Mouse (Mus musculus): ENCODE data around the gene Cdk2ap2.
"Not testable (repeated sequence)": the region's sequence is repeated elsewhere in the genome, so short reads cannot be mapped to it uniquely, and the experiment has no call there.

Gene Cdk2ap2

DNA sequence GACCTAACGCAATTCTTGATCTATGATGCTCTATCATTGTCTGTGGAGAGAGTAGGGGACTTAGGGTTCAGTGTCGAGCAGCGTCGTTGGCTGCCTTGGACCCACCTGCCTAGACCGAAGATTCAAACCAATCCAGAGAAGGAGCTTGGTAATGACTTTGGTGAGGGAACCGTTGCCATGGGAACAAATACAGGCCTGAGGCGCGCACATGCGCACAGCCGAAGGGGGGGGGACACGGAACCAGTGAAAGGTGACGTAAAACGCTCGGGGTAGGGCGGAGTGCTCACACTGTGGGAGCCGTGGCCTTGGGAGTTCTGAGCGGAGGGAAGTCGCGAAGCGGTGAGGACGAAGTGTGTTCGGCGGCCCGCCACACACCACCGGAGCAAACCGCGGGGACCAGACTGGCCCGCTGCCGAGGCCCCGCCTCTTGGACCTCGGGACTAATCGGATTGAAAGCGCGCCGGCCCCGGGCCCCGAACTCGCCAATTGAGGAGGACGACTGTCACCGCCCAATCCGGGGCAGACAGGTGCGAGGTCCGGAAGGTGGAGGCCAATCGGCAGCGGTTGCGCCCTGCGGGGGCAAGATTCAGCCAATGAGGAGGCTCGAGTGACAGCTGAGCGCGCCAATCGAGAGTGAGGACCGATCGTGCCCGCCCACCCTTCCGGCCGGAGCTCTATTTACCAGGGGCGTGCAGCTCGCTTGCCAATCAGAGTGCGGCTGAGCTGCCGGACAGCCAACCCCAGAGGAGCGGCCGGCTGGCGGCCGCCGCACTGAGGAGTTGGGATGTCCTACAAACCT lies at the start of gene Cdk2ap2:
Gene Cdk2ap2, plus strand, starts transcription at position 541 of the 799 bp plus-strand sequence.
- in situ Hi-C loops (cut with MboI; ENCODE audit: unreplicated experiment in 2 of 2) = loop anchor here (5.0 to 25.0 kb wide), 3 partner anchors 40 to 340 kb away; partner anchors contain the start of genes Gstp3 (in 1 of the 2) and Rhod (in 1 of the 2)

DNA sequence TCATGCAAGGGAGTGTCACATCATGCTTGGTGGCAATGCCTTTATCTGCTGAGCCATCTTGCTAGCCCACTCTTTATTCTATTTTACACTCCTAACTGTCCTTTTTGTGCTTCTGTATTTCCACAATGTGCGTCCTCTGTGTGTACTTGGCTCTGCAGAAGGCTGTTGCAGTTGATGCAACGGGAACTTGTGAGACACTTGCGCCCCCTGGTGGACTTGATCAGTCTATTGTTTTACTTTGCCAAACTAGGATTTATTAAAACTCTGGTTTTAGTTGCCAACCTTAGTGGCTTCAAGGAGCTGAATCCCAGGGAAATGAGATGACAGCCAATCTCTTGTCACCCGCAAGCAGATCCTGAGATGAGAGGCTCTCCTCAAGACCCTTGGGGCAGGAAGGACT lies 49.1 kb upstream of the Cdk2ap2 start:
- in situ Hi-C loops (cut with MboI; ENCODE audit: unreplicated experiment in 2 of 2) = no loop called here

GRCm38 (mm10) chr19:4049069-4049468 lies 47.9 kb upstream of the Cdk2ap2 start:
- in situ Hi-C loops (cut with MboI; ENCODE audit: unreplicated experiment in 2 of 2) = not testable (repeated sequence)

DNA sequence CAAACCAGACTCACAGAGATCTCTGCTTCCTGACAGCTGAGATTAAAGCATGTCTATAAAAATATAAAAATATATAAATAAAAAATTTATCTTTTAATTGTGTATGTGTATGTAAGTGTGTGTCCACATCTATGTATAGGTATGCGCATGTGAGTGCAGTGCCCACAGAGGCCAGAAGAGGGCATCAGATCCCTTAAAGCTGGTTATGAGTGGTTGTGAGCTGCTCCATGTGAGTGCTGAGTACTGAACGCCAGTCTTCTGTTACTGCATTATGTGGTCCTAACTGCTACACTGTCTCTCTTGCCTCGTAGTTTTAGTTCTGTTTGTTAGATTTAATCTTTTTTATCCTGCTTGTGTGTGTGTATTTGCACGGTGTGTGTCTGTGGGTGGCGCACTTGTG lies 46.0 kb upstream of the Cdk2ap2 start:
- in situ Hi-C loops (cut with MboI; ENCODE audit: unreplicated experiment in 2 of 2) = loop anchor here (5.0 kb wide), 3 partner anchors 34 to 151 kb away; partner anchors contain the start of gene Rad9a (in 2 of the 2)

DNA sequence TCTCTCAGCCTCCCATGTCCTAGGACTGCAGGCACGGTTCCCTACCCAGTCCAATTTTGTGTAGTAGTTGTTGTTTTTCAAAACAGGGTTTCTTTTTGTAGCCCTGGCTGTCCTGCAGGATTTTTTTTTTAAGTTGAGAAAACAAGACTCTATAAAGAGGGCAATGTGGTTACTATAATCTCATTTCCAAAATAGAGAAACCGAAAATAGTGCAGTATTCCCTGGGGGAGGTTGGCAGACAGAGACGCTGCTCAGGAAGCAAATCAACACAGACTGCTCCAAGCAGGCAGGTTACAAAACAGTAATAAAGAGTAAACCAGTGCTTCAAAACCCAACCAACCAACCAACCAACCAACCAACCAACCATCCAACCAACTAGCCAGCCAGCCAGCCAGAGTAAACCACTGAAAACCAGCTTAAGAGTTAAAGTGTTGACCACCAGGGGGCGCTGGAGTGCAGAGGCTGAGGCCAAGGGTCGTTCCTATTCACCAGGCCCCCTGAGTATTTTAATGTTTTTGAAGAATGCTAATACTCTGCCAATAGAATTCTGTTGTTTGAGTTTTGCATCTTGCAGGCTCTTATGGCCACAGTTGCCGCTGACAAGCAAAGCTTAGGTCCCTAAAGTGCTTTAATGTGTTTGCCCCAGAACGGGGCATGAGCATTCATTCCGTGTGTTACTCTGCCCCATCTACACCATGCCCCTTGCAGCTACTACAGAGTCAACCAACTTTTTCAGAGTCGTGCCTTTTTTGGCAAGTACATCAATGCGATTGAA lies 45.1 kb upstream of the Cdk2ap2 start:
- in situ Hi-C loops (cut with MboI; ENCODE audit: unreplicated experiment in 2 of 2) = loop anchor here (5.0 kb wide), 3 partner anchors 35 to 150 kb away; partner anchors contain the start of gene Rad9a (in 2 of the 2)

- in situ Hi-C loops (cut with MboI; ENCODE audit: unreplicated experiment in 2 of 2) = loop anchor here (5.0 kb wide), 3 partner anchors 35 to 150 kb away; partner anchors contain the start of gene Rad9a (in 2 of the 2)
Measured at GRCm38 (mm10) chr19:4052516-4053030, 44.4 kb upstream of the Cdk2ap2 start.

DNA sequence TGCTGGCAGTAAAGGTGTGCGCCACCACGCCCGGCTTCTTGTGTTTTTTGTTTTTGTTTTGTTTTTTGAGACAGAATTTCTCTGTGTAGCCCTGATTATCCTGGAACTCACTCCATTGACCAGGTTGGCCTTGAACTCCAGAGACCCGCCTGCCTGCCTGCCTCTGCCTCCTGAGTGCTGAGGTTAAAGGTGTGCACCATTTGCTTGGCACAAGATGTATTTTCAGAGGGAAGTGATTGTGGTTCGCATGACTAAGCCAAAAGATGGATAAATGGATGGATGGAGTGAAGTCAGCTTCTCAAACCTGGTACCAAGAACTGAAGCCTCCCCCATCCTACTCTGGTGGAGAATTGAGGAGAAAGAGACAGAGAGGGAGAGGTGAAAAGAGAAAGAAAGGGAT lies 42.4 kb upstream of the Cdk2ap2 start:
- in situ Hi-C loops (cut with MboI; ENCODE audit: unreplicated experiment in 2 of 2) = loop anchor here (5.0 kb wide), 4 partner anchors 37 to 148 kb away; partner anchors contain the start of genes Rad9a (in 2 of the 2), Cdk2ap2 (in 1 of the 2) and Pitpnm1 (in 1 of the 2)

GRCm38 (mm10) chr19:4055216-4055946 lies 41.6 kb upstream of the Cdk2ap2 start:
- in situ Hi-C loops (cut with MboI; ENCODE audit: unreplicated experiment in 2 of 2) = loop anchor here in 1 of 2 experiments (5.0 kb wide), 1 partner anchor 42 kb away; the partner anchor contains the start of genes Cdk2ap2 and Pitpnm1

DNA sequence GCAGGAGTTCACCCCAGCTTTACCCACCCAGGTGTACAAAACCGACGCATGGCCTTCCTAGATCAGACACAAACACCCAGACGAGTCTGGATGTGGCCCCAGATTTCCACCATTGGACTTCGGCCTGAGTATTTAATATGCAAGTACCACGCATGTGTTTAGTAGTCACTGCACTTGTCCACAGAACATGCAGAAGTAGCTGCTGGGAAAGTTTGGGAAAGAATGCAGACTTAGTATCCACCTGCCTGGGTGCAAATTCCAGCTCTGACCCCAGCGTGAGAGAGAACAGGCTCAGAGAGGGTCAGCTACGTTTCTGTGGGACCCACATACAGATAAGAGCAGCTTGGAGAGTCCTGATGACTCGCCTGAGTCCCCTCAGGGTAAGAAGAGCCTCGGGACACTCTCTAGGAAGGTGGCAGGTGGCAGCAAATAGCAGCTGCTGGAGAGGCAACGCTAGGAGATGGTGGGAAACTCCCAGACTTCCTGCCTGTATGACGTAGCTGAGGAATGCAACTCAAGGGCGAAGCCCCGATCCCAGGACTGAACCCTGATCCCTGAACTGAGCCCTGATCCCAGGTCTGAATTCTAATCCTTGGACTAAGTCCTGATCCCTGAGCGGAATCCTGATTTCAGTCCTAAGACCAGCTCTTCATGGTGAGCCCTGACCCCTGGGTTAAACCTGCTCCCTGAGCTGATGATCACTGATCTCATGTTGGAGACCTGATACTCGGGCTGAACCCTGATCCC lies 40.9 kb upstream of the Cdk2ap2 start:
- in situ Hi-C loops (cut with MboI; ENCODE audit: unreplicated experiment in 2 of 2) = loop anchor here in 1 of 2 experiments (5.0 kb wide), 1 partner anchor 41 kb away; the partner anchor contains the start of genes Cdk2ap2 and Pitpnm1

GRCm38 (mm10) chr19:4056727-4057126 lies 40.3 kb upstream of the Cdk2ap2 start:
- in situ Hi-C loops (cut with MboI; ENCODE audit: unreplicated experiment in 2 of 2) = loop anchor here in 1 of 2 experiments (5.0 kb wide), 1 partner anchor 41 kb away; the partner anchor contains the start of genes Cdk2ap2 and Pitpnm1

- in situ Hi-C loops (cut with MboI; ENCODE audit: unreplicated experiment in 2 of 2) = loop anchor here in 1 of 2 experiments (5.0 kb wide), 1 partner anchor 40 kb away; the partner anchor contains the start of genes Cdk2ap2 and Pitpnm1
Measured at GRCm38 (mm10) chr19:4057389-4057788, 39.6 kb upstream of the Cdk2ap2 start.

GRCm38 (mm10) chr19:4057962-4058361 lies 39.0 kb upstream of the Cdk2ap2 start:
- in situ Hi-C loops (cut with MboI; ENCODE audit: unreplicated experiment in 2 of 2) = loop anchor here in 1 of 2 experiments (5.0 kb wide), 1 partner anchor 39 kb away; the partner anchor contains the start of genes Cdk2ap2 and Pitpnm1

DNA sequence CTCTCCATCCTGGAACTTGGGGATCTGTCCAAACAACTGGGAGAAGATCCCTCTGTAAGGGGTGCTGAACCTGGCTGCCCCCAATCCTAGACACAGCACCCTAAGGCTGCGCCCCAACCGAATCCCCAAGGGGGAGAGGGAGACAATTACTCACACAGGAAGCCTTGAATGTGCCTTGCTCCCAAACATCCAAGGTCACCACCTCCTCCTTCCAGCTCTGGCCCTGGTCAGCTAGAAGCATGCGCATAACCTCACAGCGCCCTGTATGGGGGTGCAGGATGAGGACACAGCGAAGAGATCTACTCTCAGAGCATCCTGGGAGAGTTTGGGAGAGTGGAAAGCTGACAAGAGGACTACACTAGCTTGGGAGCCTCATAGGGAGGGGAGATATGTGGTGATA lies 38.4 kb upstream of the Cdk2ap2 start:
- in situ Hi-C loops (cut with MboI; ENCODE audit: unreplicated experiment in 2 of 2) = loop anchor here in 1 of 2 experiments (5.0 kb wide), 1 partner anchor 39 kb away; the partner anchor contains the start of genes Cdk2ap2 and Pitpnm1

GRCm38 (mm10) chr19:4059069-4059740 lies 37.8 kb upstream of the Cdk2ap2 start, which contains the start of gene Gstp3:
Gene Gstp3, minus strand, starts transcription at chr19:4059569.
- in situ Hi-C loops (cut with MboI; ENCODE audit: unreplicated experiment in 2 of 2) = loop anchor here in 1 of 2 experiments (5.0 kb wide), 1 partner anchor 38 kb away; the partner anchor contains the start of genes Cdk2ap2 and Pitpnm1

- in situ Hi-C loops (cut with MboI; ENCODE audit: unreplicated experiment in 2 of 2) = not testable (repeated sequence)
Measured at GRCm38 (mm10) chr19:4060044-4060898, 36.7 kb upstream of the Cdk2ap2 start.

GRCm38 (mm10) chr19:4060899-4061465 lies 36.0 kb upstream of the Cdk2ap2 start:
- in situ Hi-C loops (cut with MboI; ENCODE audit: unreplicated experiment in 2 of 2) = no loop called here

GRCm38 (mm10) chr19:4063357-4063756 lies 33.6 kb upstream of the Cdk2ap2 start:
- in situ Hi-C loops (cut with MboI; ENCODE audit: unreplicated experiment in 2 of 2) = not testable (repeated sequence)
